Mouse (Mus musculus) ES-Bruce4 (cell line): ENCODE measurements at regions not wholly inside any gene's neighbourhood (a gene's known extent, or its start where the extent isn't known, plus 50 kb on each side); places are given as distances from the start of the nearest gene placed in this dataset.

Experiments used
- H3K27ac ChIP-seq: 2 replicates; pipeline ENCODE4 v1.5.1; 2012; ENCODE audit warnings: low read length, inconsistent platforms; ENCODE audit not compliant: insufficient read depth
- H3K27me3 ChIP-seq: 2 replicates; pipeline ENCODE4 v1.6.1; 2012; ENCODE audit warnings: mild to moderate bottlenecking, low read length, inconsistent platforms; ENCODE audit not compliant: control insufficient read depth, poor library complexity, insufficient read depth, severe bottlenecking
- H3K36me3 ChIP-seq: 2 replicates; pipeline ENCODE4 v1.6.1; 2012; ENCODE audit warnings: inconsistent platforms, mild to moderate bottlenecking, low read length, moderate library complexity; ENCODE audit not compliant: control insufficient read depth, poor library complexity, insufficient read depth, severe bottlenecking
- H3K4me1 ChIP-seq: one replicate; pipeline ENCODE4 v1.8.1; 2011; ENCODE audit warnings: low read length; ENCODE audit not compliant: control insufficient read depth, insufficient read depth
- H3K4me3 ChIP-seq: 2 replicates; pipeline ENCODE4 v1.5.1; 2011; ENCODE audit warnings: low read depth, mild to moderate bottlenecking, low read length
- H3K9ac ChIP-seq: 2 replicates; pipeline ENCODE4 v1.6.1; 2012; ENCODE audit warnings: low read depth, mild to moderate bottlenecking, inconsistent platforms; ENCODE audit not compliant: poor library complexity, severe bottlenecking
- H3K9me3 ChIP-seq: replicated peaks from 2 replicates; pipeline ENCODE4 v1.6.1; 2012; ENCODE audit warnings: mild to moderate bottlenecking, low read length, inconsistent platforms; ENCODE audit not compliant: control insufficient read depth, poor library complexity, insufficient read depth, severe bottlenecking
- CTCF ChIP-seq: IDR thresholded peaks from one replicate; pipeline ENCODE4 v1.8.1; 2011; ENCODE audit warnings: low read depth, low read length
- EP300 ChIP-seq: IDR thresholded peaks from 2 replicates; pipeline ENCODE4 v1.6.1; 2011; ENCODE audit warnings: low read depth, low read length; ENCODE audit not compliant: insufficient read depth
- POLR2A ChIP-seq: IDR thresholded peaks from one replicate; pipeline ENCODE4 v1.8.1; 2011; ENCODE audit warnings: low read length; ENCODE audit not compliant: insufficient read depth

DNA sequence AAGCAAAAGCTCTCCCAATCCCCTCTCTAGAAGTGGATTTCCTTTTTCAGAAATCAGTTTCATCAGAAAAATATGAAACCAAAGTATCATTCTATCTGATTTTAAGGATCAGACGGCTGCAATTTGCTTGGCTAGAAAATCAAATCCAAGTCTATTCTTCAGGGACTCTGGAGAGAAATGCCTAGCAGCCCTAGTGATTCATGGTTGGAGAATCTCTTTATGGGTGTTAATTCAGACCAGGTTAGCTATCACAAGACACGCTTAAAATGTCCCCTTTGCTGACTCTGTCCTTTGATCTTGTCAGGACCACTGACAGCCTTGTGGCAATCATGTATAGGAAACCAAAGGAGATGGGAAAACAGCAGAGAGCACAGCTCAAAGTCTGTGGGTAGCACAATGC, 475.7 kb upstream of the Zfp462 start:
- Histone ChIP-seq H3K27ac (no peak overlapping the region), H3K9ac (no peak overlapping the region)
- TF ChIP-seq POLR2A (no peak), CTCF (no peak)

DNA sequence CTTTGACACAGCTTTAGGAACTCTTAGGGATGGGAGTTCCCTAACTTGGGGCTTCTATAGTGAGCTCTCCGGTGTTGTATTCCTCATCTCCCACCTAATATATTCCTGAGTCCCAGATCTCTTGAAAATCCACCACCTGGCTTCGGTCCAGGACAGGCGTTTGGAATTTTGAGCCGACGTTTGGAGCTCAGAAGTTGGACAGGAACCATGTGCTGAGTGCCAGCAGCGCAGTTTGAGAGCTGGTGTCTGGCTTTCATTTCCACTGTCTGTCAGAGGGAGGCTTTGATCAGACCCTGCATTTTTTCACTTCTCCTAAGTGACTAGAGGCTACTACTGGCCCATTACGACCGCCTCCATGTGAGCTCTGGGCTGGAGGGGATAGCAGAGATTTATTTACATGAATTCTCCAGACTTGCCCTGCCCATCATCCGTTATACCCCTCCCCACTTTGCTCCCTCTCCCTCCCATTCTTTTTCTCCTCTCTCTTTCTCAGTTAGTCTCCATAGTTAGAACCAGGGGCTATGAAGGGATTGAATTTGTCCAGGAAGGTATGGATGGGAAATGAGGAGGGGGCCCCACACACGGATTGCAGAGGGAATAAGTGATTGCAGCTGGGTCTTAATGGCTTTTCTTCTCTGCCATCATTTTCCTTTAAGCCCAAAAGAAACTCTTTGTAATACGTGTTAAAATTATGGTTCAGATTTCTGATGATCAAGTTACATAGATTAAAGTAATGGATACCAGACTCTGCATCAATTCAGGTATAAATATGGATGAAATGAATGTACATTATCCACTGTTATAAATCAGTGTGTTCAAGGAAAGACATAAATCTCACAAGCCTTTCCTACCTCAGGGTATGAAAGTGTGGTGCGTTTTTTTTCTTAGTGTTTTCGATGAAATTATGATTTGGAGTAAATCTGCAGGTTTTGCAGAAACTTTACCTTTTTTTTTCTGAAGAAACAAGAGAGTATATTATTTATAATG, 474.5 kb upstream of the Zfp462 start:
- Histone ChIP-seq H3K27me3 (no peaks in the 10 kb centered on the region), H3K4me3 (no peak overlapping the region)

More for the DNA sequence above, 475.7 kb upstream of the Zfp462 start:
- Histone ChIP-seq H3K4me1 (no peaks in the 10 kb centered on the region), H3K4me3 (no peak overlapping the region), H3K9me3 (no peaks in the 10 kb centered on the region), H3K27me3 (no peaks in the 10 kb centered on the region), H3K36me3 (no peaks in the 10 kb centered on the region)

DNA sequence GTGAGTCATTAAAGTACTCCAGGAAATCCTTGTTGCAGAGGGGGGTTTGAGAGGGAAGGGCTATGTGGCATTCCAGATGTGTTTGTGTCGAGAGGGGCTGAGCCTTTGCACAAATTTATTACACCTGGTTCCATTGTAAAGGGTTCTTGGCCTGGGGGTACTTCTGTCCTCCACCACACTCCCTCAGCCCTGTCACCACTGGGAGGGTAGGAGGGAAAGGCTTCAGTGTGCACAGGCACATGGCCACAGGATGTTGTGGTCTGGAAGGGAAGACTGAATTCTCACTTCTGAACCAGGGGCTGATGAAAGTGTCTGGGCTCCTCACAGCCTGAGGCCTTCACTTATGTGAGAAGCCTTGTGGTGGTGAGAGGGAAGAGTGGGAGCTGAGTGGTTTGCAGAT, 473.8 kb upstream of the Zfp462 start:
- Histone ChIP-seq H3K9me3 (no peaks in the 10 kb centered on the region), H3K27me3 (no peaks in the 10 kb centered on the region), H3K9ac (no peak overlapping the region), H3K4me3 (no peak overlapping the region), H3K4me1 (no peaks in the 10 kb centered on the region), H3K36me3 (no peaks in the 10 kb centered on the region), H3K27ac (no peak overlapping the region)
- TF ChIP-seq POLR2A (no peak), CTCF (no peak), EP300 (no peak)

More for the DNA sequence above, 474.5 kb upstream of the Zfp462 start:
- H3K27ac ChIP-seq = no peak overlapping the region
- no peaks in the 10 kb centered on the region for H3K4me1 ChIP-seq
- no peaks in the 10 kb centered on the region for H3K36me3 ChIP-seq
- no peak overlapping the region for H3K9ac ChIP-seq
- no peaks in the 10 kb centered on the region for H3K9me3 ChIP-seq
- TF ChIP-seq EP300 (no peak), POLR2A (no peak), CTCF (no peak)

DNA sequence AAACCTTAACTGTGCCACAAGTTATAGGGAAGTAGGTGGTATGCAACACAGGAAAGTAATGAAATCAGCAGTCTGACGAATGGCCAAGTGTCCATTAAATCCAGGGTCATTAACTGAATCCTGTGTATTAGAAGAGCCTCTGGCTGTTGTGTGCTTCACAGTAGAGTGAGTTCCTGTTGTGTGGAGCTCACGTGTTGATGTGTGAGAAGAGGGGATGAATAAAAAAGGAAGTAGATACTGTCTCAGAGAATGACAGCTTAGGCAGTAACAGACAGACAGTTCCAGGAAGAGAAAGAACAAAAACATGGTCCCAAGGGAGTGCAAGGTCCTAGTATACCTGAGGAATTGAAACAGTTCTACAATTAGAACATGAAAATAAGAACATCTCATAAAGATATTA, 463.1 kb upstream of the Zfp462 start:
- Histone ChIP-seq H3K4me1 (no peaks in the 10 kb centered on the region), H3K27me3 (no peaks in the 10 kb centered on the region), H3K9ac (no peak overlapping the region), H3K27ac (no peak overlapping the region), H3K36me3 (no peaks in the 10 kb centered on the region), H3K4me3 (no peak overlapping the region), H3K9me3 (no peaks in the 10 kb centered on the region)
- TF ChIP-seq POLR2A (no peak), CTCF (no peak), EP300 (no peak)

DNA sequence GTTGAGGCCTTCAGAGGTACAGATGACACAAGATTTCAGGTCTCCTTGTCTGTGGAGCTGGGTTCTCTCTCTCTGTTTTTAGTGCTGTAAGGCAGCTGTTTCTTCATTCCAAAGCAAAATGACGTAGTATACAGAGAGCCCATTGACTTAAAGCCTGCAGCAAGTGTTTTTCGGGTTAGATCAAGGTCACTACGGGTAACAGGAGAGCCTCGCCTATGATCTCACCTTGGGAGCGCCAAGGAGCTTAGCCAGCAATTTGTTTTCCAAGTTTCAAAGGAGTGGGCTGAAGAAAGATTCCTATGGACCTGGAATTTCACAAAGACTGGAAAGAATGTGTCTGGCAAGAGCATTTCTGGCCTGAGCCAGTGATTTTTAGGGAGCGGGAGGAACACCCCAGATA, 451.8 kb upstream of the Zfp462 start:
- no peak overlapping the region for H3K4me3 ChIP-seq
- no peaks in the 10 kb centered on the region for H3K4me1 ChIP-seq
- TF ChIP-seq POLR2A (no peak), CTCF (no peak), EP300 (no peak)
- H3K9ac ChIP-seq = no peak overlapping the region
- no peak overlapping the region for H3K27ac ChIP-seq
- no peaks in the 10 kb centered on the region for H3K27me3 ChIP-seq
- H3K36me3 ChIP-seq = no peaks in the 10 kb centered on the region
- H3K9me3 ChIP-seq = no peaks in the 10 kb centered on the region

DNA sequence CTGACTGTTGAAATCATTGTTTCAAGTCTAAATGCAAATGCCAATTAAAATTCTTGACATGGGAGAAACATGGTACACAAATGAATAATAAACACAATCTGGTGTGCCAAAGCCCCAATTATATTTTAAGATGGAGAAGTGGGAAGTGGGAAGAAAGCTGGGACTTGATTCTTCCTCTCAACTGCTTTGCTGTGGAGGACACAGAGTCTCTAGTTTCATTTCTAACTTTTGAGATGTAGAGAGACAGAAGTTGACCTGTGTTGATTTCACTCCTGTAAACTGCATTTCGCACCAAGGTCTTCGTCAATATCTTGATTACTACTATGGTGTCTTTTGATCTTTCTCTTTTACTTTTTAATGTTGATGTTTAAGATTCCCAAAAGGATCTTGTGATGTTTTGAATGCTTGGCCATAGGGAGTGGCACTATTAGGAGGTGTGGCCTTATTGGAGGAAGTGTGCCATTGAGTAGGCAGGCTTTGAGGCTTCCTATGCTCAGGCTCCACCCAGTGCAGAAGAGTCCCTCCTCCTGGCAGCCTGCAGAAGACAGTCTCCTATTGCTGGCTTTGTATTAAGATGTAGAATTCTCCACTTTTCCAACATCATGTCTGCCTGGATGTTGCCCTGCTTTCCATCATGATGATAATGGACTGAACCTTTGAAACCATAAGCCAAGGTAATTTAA, 447.4 kb upstream of the Zfp462 start:
- no peaks in the 10 kb centered on the region for H3K36me3 ChIP-seq
- H3K27ac ChIP-seq = no peak overlapping the region
- no peaks in the 10 kb centered on the region for H3K4me1 ChIP-seq
- H3K9ac ChIP-seq = no peak overlapping the region
- H3K4me3 ChIP-seq = no peak overlapping the region
- TF ChIP-seq POLR2A (no peak), CTCF (no peak), EP300 (no peak)
- no peaks in the 10 kb centered on the region for H3K9me3 ChIP-seq
- no peaks in the 10 kb centered on the region for H3K27me3 ChIP-seq
